Mouse (Mus musculus): Measurements from ENCODE around the gene Krt33a.

DNA sequence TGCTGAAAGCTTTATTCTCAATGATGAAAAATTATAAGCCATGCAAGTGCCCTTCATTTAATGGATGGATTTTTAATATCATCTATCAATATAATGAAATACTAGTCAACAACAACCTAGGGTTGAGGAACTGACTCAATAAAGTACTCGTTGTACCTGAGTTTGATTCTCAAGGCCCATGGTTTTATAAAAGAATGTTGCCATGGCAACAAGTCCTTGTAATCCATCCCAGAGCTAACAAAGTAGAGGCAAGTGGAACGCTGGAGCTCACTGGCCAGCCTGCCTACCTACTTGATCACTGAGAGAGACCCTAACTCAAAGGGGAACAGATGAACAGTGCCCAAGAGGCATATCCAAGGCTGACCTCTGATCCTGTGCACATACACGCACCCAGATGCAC, 25.4 kb downstream of the Krt33a start:
- TF ChIP-seq POLR2A (IDR thresholded peaks at IDR 0.05; ENCODE audit: extremely low read depth, insufficient read depth, low read length) = no peak
- TF ChIP-seq CTCF (IDR thresholded peaks at IDR 0.05; ENCODE audit: extremely low read depth, insufficient read depth, low read length) = no peak

Data from cortical plate, adult 2 months (tissue).